Mouse (Mus musculus) liver, embryonic 12.5 days (tissue): ENCODE data around the gene Mgmt. TPM values are rescaled to one million over a fixed set of nuclear protein-coding genes. Genes with fewer than 3 reads are reported as not detected.

Source experiments
- ATAC-seq: fragments of 200-750 bp; cut with Nextera tagmentation; 2 replicates; pipeline ENCODE4 v1.8.0; 2017; ENCODE audit warnings: moderate number of reproducible peaks, mild to moderate bottlenecking, moderate library complexity
- H3K27ac ChIP-seq: fragments of 300-500 bp; sonication (generic); 2 replicates; pipeline ENCODE4 v1.5.1; 2016; ENCODE audit warnings: mild to moderate bottlenecking
- H3K27me3 ChIP-seq: fragments of 300-500 bp; sonication (generic); replicated peaks from 2 replicates; pipeline ENCODE4 v1.6.1; 2016; ENCODE audit warnings: mild to moderate bottlenecking, moderate library complexity
- H3K36me3 ChIP-seq: fragments of 300-500 bp; sonication (generic); 2 replicates; pipeline ENCODE4 v1.6.1; 2016; ENCODE audit warnings: mild to moderate bottlenecking, moderate library complexity
- H3K4me1 ChIP-seq: fragments of 300-500 bp; sonication (generic); 2 replicates; pipeline ENCODE4 v1.6.1; 2016
- H3K4me2 ChIP-seq: fragments of 300-500 bp; sonication (generic); 2 replicates; pipeline ENCODE4 v1.6.1; 2016; ENCODE audit warnings: mild to moderate bottlenecking, moderate library complexity
- H3K4me3 ChIP-seq: fragments of 300-500 bp; sonication (generic); 2 replicates; pipeline ENCODE4 v1.5.1; 2016; ENCODE audit warnings: mild to moderate bottlenecking, moderate library complexity
- H3K9ac ChIP-seq: fragments of 300-500 bp; sonication (generic); 2 replicates; pipeline ENCODE4 v1.6.1; 2016; ENCODE audit warnings: mild to moderate bottlenecking, moderate library complexity
- H3K9me3 ChIP-seq: fragments of 300-500 bp; sonication (generic); replicated peaks from 2 replicates; pipeline ENCODE4 v1.6.1; 2016; ENCODE audit warnings: mild to moderate bottlenecking, moderate library complexity
- WGBS: fragments of 180-500 bp; shearing (Covaris S2); methylation state at CpG from one replicate; pipeline ENCODE4 v1.1.7; 2016; ENCODE audit not compliant: insufficient replicate concordance; 5-methylcytosine and 5-hydroxymethylcytosine counted together
- polyA plus RNA-seq: library from polyadenylated mRNA; unstranded; fragments of >200 nt; fragmentation: Nextera tagmentation; extraction: Ambion mirVana; gene quantifications from 2 replicates; pipeline ENCODE4 v1.2.1, GENCODE M21; 2016

Gene Mgmt
- polyA plus RNA-seq, 1 experiment from 2014 or later: 4.2 TPM

- H3K9me3 ChIP-seq: no peaks in the 10 kb centered on the region
- no peak overlapping the region for H3K4me2 ChIP-seq
- H3K36me3 ChIP-seq: no peaks in the 10 kb centered on the region
- no peak overlapping the region for H3K27ac ChIP-seq
- no peaks in the 10 kb centered on the region for H3K4me1 ChIP-seq
- 72% methylated on average over 4 of the region's 4 CpGs for WGBS
- no peak overlapping the region for H3K4me3 ChIP-seq
- ATAC-seq: no peak
- no peak overlapping the region for H3K9ac ChIP-seq
- H3K27me3 ChIP-seq: no peaks in the 10 kb centered on the region
Observed at GRCm38 (mm10) chr7:137066997-137067396, 172.6 kb downstream of the Mgmt start.

GRCm38 (mm10) chr7:137067758-137068157 is 173.3 kb downstream of the Mgmt start:
- Histone ChIP-seq H3K36me3 (no peaks in the 10 kb centered on the region), H3K27me3 (no peaks in the 10 kb centered on the region), H3K4me1 (no peaks in the 10 kb centered on the region), H3K4me2 (no peak overlapping the region), H3K27ac (no peak overlapping the region), H3K9me3 (no peaks in the 10 kb centered on the region), H3K4me3 (no peak overlapping the region), H3K9ac (no peak overlapping the region)
- no peak for ATAC-seq
- WGBS: 70% methylated on average over 6 of the region's 6 CpGs

- H3K27me3 ChIP-seq: no peaks in the 10 kb centered on the region
- ATAC-seq: no peak
- no peaks in the 10 kb centered on the region for H3K9me3 ChIP-seq
- no peaks in the 10 kb centered on the region for H3K36me3 ChIP-seq
- no peak overlapping the region for H3K9ac ChIP-seq
- 71% methylated on average over 5 of the region's 5 CpGs for WGBS
- no peak overlapping the region for H3K27ac ChIP-seq
- H3K4me1 ChIP-seq: no peaks in the 10 kb centered on the region
- H3K4me2 ChIP-seq: no peak overlapping the region
- no peak overlapping the region for H3K4me3 ChIP-seq
Observed at GRCm38 (mm10) chr7:137068796-137069195, 174.4 kb downstream of the Mgmt start.

- Histone ChIP-seq H3K27me3 (no peaks in the 10 kb centered on the region), H3K9ac (no peak overlapping the region), H3K27ac (no peak overlapping the region), H3K4me3 (no peak overlapping the region), H3K4me2 (no peak overlapping the region), H3K4me1 (no peaks in the 10 kb centered on the region), H3K9me3 (no peaks in the 10 kb centered on the region), H3K36me3 (no peaks in the 10 kb centered on the region)
- WGBS: 79% methylated on average over 6 of the region's 6 CpGs
- ATAC-seq: no peak
Observed at GRCm38 (mm10) chr7:137069768-137070167, 175.4 kb downstream of the Mgmt start.

- H3K9ac ChIP-seq: no peak overlapping the region
- WGBS: 68% methylated on average over 6 of the region's 6 CpGs
- H3K4me3 ChIP-seq: no peak overlapping the region
- no peak for ATAC-seq
- H3K27me3 ChIP-seq: no peaks in the 10 kb centered on the region
- H3K27ac ChIP-seq: no peak overlapping the region
- no peaks in the 10 kb centered on the region for H3K4me1 ChIP-seq
- no peaks in the 10 kb centered on the region for H3K36me3 ChIP-seq
- no peak overlapping the region for H3K4me2 ChIP-seq
- H3K9me3 ChIP-seq: no peaks in the 10 kb centered on the region
Observed at GRCm38 (mm10) chr7:137071346-137071745, 176.9 kb downstream of the Mgmt start.

- Histone ChIP-seq H3K9ac (no peak overlapping the region), H3K9me3 (no peaks in the 10 kb centered on the region), H3K27me3 (no peaks in the 10 kb centered on the region), H3K4me2 (no peak overlapping the region), H3K4me3 (no peak overlapping the region), H3K4me1 (no peaks in the 10 kb centered on the region), H3K36me3 (no peaks in the 10 kb centered on the region), H3K27ac (no peak overlapping the region)
- WGBS: 65% methylated on average over 5 of the region's 5 CpGs
- no peak for ATAC-seq
Observed at GRCm38 (mm10) chr7:137073878-137074277, 179.5 kb downstream of the Mgmt start.

GRCm38 (mm10) chr7:137074324-137074723 is 179.9 kb downstream of the Mgmt start:
- Histone ChIP-seq H3K27me3 (no peaks in the 10 kb centered on the region), H3K4me3 (no peak overlapping the region), H3K4me1 (no peaks in the 10 kb centered on the region), H3K27ac (no peak overlapping the region), H3K36me3 (no peaks in the 10 kb centered on the region), H3K9me3 (no peaks in the 10 kb centered on the region), H3K9ac (no peak overlapping the region), H3K4me2 (no peak overlapping the region)
- 74% methylated on average over 6 of the region's 6 CpGs for WGBS
- ATAC-seq: no peak

- ATAC-seq: no peak
- Histone ChIP-seq H3K36me3 (no peaks in the 10 kb centered on the region), H3K9me3 (no peaks in the 10 kb centered on the region), H3K27me3 (no peaks in the 10 kb centered on the region), H3K4me3 (no peak overlapping the region), H3K4me2 (no peak overlapping the region), H3K27ac (no peak overlapping the region), H3K9ac (no peak overlapping the region), H3K4me1 (no peaks in the 10 kb centered on the region)
- 84% methylated on average over 1 of the region's 1 CpGs for WGBS
Observed at GRCm38 (mm10) chr7:137075301-137075700, 180.9 kb downstream of the Mgmt start.

- Histone ChIP-seq H3K9ac (no peak overlapping the region), H3K4me3 (no peak overlapping the region), H3K36me3 (no peaks in the 10 kb centered on the region), H3K27ac (no peak overlapping the region), H3K4me2 (no peak overlapping the region), H3K9me3 (no peaks in the 10 kb centered on the region), H3K4me1 (no peaks in the 10 kb centered on the region), H3K27me3 (no peaks in the 10 kb centered on the region)
- ATAC-seq: no peak
- whole genome bisulfite sequencing: 76% methylated on average over 4 of the region's 4 CpGs
Observed at GRCm38 (mm10) chr7:137080171-137080570, 185.8 kb downstream of the Mgmt start.

GRCm38 (mm10) chr7:137082171-137082570 is 187.8 kb downstream of the Mgmt start:
- H3K4me3 ChIP-seq: no peak overlapping the region
- H3K36me3 ChIP-seq: no peaks in the 10 kb centered on the region
- no peak overlapping the region for H3K4me2 ChIP-seq
- H3K27me3 ChIP-seq: no peaks in the 10 kb centered on the region
- no peak overlapping the region for H3K27ac ChIP-seq
- no peaks in the 10 kb centered on the region for H3K4me1 ChIP-seq
- ATAC-seq: no peak
- no peak overlapping the region for H3K9ac ChIP-seq
- no peaks in the 10 kb centered on the region for H3K9me3 ChIP-seq
- WGBS: 75% methylated on average over 6 of the region's 6 CpGs

- Histone ChIP-seq H3K4me1 (no peaks in the 10 kb centered on the region), H3K27ac (no peak overlapping the region), H3K4me2 (no peak overlapping the region), H3K36me3 (no peaks in the 10 kb centered on the region), H3K9ac (no peak overlapping the region), H3K4me3 (no peak overlapping the region), H3K27me3 (no peaks in the 10 kb centered on the region), H3K9me3 (no peaks in the 10 kb centered on the region)
- ATAC-seq: no peak
- WGBS: 70% methylated on average over 7 of the region's 7 CpGs
Observed at GRCm38 (mm10) chr7:137084651-137085050, 190.2 kb downstream of the Mgmt start.

GRCm38 (mm10) chr7:137085969-137086606 is 191.7 kb downstream of the Mgmt start:
- no peaks in the 10 kb centered on the region for H3K4me1 ChIP-seq
- no peak overlapping the region for H3K27ac ChIP-seq
- 55% methylated on average over 14 of the region's 14 CpGs for WGBS
- H3K9ac ChIP-seq: no peak overlapping the region
- no peak overlapping the region for H3K4me3 ChIP-seq
- ATAC-seq: no peak
- no peaks in the 10 kb centered on the region for H3K36me3 ChIP-seq
- no peak overlapping the region for H3K4me2 ChIP-seq
- H3K27me3 ChIP-seq: no peaks in the 10 kb centered on the region
- no peaks in the 10 kb centered on the region for H3K9me3 ChIP-seq

GRCm38 (mm10) chr7:137087136-137087535 is 192.7 kb downstream of the Mgmt start:
- ATAC-seq: no peak
- no peak overlapping the region for H3K4me2 ChIP-seq
- no peaks in the 10 kb centered on the region for H3K36me3 ChIP-seq
- no peak overlapping the region for H3K4me3 ChIP-seq
- no peaks in the 10 kb centered on the region for H3K27me3 ChIP-seq
- WGBS: 43% methylated on average over 6 of the region's 6 CpGs
- H3K9ac ChIP-seq: no peak overlapping the region
- no peaks in the 10 kb centered on the region for H3K9me3 ChIP-seq
- no peaks in the 10 kb centered on the region for H3K4me1 ChIP-seq
- H3K27ac ChIP-seq: no peak overlapping the region
